Mouse (Mus musculus): ENCODE measurements around the gene 5730409E04Rik. TPM values are rescaled to one million over a fixed set of nuclear protein-coding genes. Genes with fewer than 3 reads are reported as not detected.

The 5730409E04Rik gene
- total and polyA plus RNA-seq, 3 experiments = 4.1 to 8.1 (median 5.8) TPM

GRCm38 (mm10) chr4:126604141-126604540 is 5.5 kb upstream of the 5730409E04Rik start:
- Histone ChIP-seq H3K9ac (ENCODE audit: insufficient read depth, low read depth) (no peak overlapping the region), H3K9me3 (replicated peaks; ENCODE audit: low read length) (no peaks in the 10 kb centered on the region), H3K27me3 (replicated peaks) (no peaks in the 10 kb centered on the region), H3K79me2 (replicated peaks; ENCODE audit: control insufficient read depth, extremely low read depth, insufficient read depth, poor library complexity, severe bottlenecking) (no peaks in the 10 kb centered on the region), H3K4me2 (ENCODE audit: insufficient read depth, low read depth, poor library complexity, severe bottlenecking) (no peak overlapping the region), H3K4me3 (replicated peaks in 1 of 3; ENCODE audit: low read depth in 2 of 3, low read length in 2 of 3, poor library complexity in 1 of 3) (no peak overlapping the region), H3K4me1 (ENCODE audit: control insufficient read depth in 1 of 2, insufficient read depth in 2 of 2) (peaks cover 0 to 6% of the 10 kb centered on the region in 2 experiments; a peak in 2 of 4 replicates), H3K27ac (ENCODE audit: insufficient read depth, low read depth) (no peak overlapping the region), H3K36me3 (replicated peaks in 1 of 2; ENCODE audit: control insufficient read depth in 1 of 2, insufficient read depth in 1 of 2, low read length in 1 of 2) (no peaks in the 10 kb centered on the region)
- in situ Hi-C loops (cut with MboI; ENCODE audit: low pct_ligation_motif_present, low pct_unique_long_range_greater_than_20kb, low sequenced_read_pairs) (loop anchor here (10.0 kb wide), 2 partner anchors 111 to 241 kb away; no protein-coding TSS in a partner anchor), dilution Hi-C loops (cut with MboI; ENCODE audit: extremely low pct_ligation_motif_present, extremely low pct_unique_long_range_greater_than_20kb, low sequenced_read_pairs) (no loop called here)
- TF ChIP-seq JUN (IDR thresholded peaks at IDR 0.05; ENCODE audit: insufficient read depth, low read depth, low read length) = no peak
- no peak for TF ChIP-seq RAD21 (IDR thresholded peaks at IDR 0.05; ENCODE audit: low read depth, low read length)
- TF ChIP-seq USF1 (IDR thresholded peaks at IDR 0.05; ENCODE audit: low read depth, low read length) = no peak
- TF ChIP-seq POLR2AphosphoS2 (IDR thresholded peaks at IDR 0.05; ENCODE audit: low read depth, low read length) = no peak
- no peak for TF ChIP-seq MAZ (IDR thresholded peaks at IDR 0.05; ENCODE audit: low read depth, low read length)
- no peak for TF ChIP-seq E2F4 (IDR thresholded peaks at IDR 0.05; ENCODE audit: insufficient replicate concordance, low read depth, low read length)
- no peak for TF ChIP-seq PAX5 (IDR thresholded peaks at IDR 0.05; ENCODE audit: low read length)
- DNase-seq (ENCODE audit: extremely low read depth) = no peak

GRCm38 (mm10) chr4:126605751-126606150 is 3.9 kb upstream of the 5730409E04Rik start:
- no peaks in the 10 kb centered on the region for H3K27me3 ChIP-seq (replicated peaks)
- no peak overlapping the region for H3K27ac ChIP-seq (ENCODE audit: insufficient read depth, low read depth)
- H3K9me3 ChIP-seq (replicated peaks; ENCODE audit: low read length) = no peaks in the 10 kb centered on the region
- TF ChIP-seq ETS1 (conservative IDR thresholded peaks at IDR 0.05; ENCODE audit: low read depth, low read length) (no peak), NRF1 (IDR thresholded peaks at IDR 0.05; ENCODE audit: low read depth, low read length) (no peak), UBTF (IDR thresholded peaks at IDR 0.05; ENCODE audit: low read depth, low read length) (no peak), ELF1 (IDR thresholded peaks at IDR 0.05; ENCODE audit: low read depth, low read length) (no peak), MEF2A (IDR thresholded peaks at IDR 0.05; ENCODE audit: borderline replicate concordance, low read depth, low read length) (no peak), TCF12 (IDR thresholded peaks at IDR 0.05; ENCODE audit: low read depth, low read length) (no peak), RAD21 (IDR thresholded peaks at IDR 0.05; ENCODE audit: low read depth, low read length) (no peak), POLR2AphosphoS2 (IDR thresholded peaks at IDR 0.05; ENCODE audit: low read depth, low read length) (no peak), JUN (IDR thresholded peaks at IDR 0.05; ENCODE audit: insufficient read depth, low read depth, low read length) (no peak)
- in situ Hi-C loops (cut with MboI; ENCODE audit: low pct_ligation_motif_present, low pct_unique_long_range_greater_than_20kb, low sequenced_read_pairs) = loop anchor here (5.0 to 10.0 kb wide), 3 partner anchors 109 to 239 kb away; no protein-coding TSS in a partner anchor
- no peak overlapping the region for H3K4me3 ChIP-seq (replicated peaks in 1 of 3; ENCODE audit: low read depth in 2 of 3, low read length in 2 of 3, poor library complexity in 1 of 3)
- H3K4me2 ChIP-seq (ENCODE audit: insufficient read depth, low read depth, poor library complexity, severe bottlenecking) = no peak overlapping the region
- dilution Hi-C loops (cut with MboI; ENCODE audit: extremely low pct_ligation_motif_present, extremely low pct_unique_long_range_greater_than_20kb, low sequenced_read_pairs) = no loop called here
- H3K79me2 ChIP-seq (replicated peaks; ENCODE audit: control insufficient read depth, extremely low read depth, insufficient read depth, poor library complexity, severe bottlenecking) = no peaks in the 10 kb centered on the region
- 0 out of 4 replicates have a peak, but pooled peaks cover 0 to 2% of the 10 kb centered on the region in 2 experiments for H3K4me1 ChIP-seq (ENCODE audit: control insufficient read depth in 1 of 2, insufficient read depth in 2 of 2)
- H3K36me3 ChIP-seq (replicated peaks in 1 of 2; ENCODE audit: control insufficient read depth in 1 of 2, insufficient read depth in 1 of 2, low read length in 1 of 2) = no peaks in the 10 kb centered on the region
- DNase-seq (ENCODE audit: extremely low read depth) = no peak
- H3K9ac ChIP-seq (ENCODE audit: insufficient read depth, low read depth) = no peak overlapping the region
